Mouse (Mus musculus) limb, embryonic 11.5 days (tissue): Measurements from ENCODE around the gene Mettl6. TPM values are rescaled to one million over a fixed set of nuclear protein-coding genes. Genes with fewer than 3 reads are reported as not detected.

Experiments used
- ATAC-seq: fragments of 200-750 bp; cut with Nextera tagmentation; 2 replicates; pipeline ENCODE4 v1.8.0; 2017; ENCODE audit warnings: low read depth; ENCODE audit not compliant: insufficient number of reproducible peaks, low FRiP score, low TSS enrichment
- DNase-seq: peaks from one replicate; pipeline ENCODE4 v3.0.0-alpha.2; 2015; ENCODE audit warnings: low spot score
- H3K27ac ChIP-seq: fragments of 300-500 bp; sonication (generic); replicated peaks from 2 replicates; pipeline ENCODE4 v1.5.1; 2014; ENCODE audit warnings: low read depth, mild to moderate bottlenecking, low read length
- H3K27me3 ChIP-seq: fragments of 300-500 bp; sonication (generic); 2 replicates; pipeline ENCODE4 v1.6.1; 2014; ENCODE audit warnings: mild to moderate bottlenecking, low read length, mixed read lengths; ENCODE audit not compliant: control insufficient read depth, insufficient read depth
- H3K36me3 ChIP-seq: fragments of 300-500 bp; sonication (generic); 2 replicates; pipeline ENCODE4 v1.6.1; 2014; ENCODE audit warnings: mild to moderate bottlenecking, low read length, moderate library complexity, mixed read lengths; ENCODE audit not compliant: control insufficient read depth, insufficient read depth
- H3K4me1 ChIP-seq: fragments of 300-500 bp; sonication (generic); 2 replicates; pipeline ENCODE4 v1.6.1; 2014; ENCODE audit warnings: low read length, mixed read lengths; ENCODE audit not compliant: control insufficient read depth, insufficient read depth
- H3K4me2 ChIP-seq: fragments of 300-500 bp; sonication (generic); 2 replicates; pipeline ENCODE4 v1.6.1; 2014; ENCODE audit warnings: low read depth, mild to moderate bottlenecking, moderate library complexity; ENCODE audit not compliant: severe bottlenecking
- H3K4me3 ChIP-seq: fragments of 300-500 bp; sonication (generic); 2 replicates; pipeline ENCODE4 v1.5.1; 2014; ENCODE audit warnings: low read depth, low read length
- H3K9ac ChIP-seq: fragments of 300-500 bp; sonication (generic); 2 replicates; pipeline ENCODE4 v1.6.1; 2014; ENCODE audit warnings: mild to moderate bottlenecking, low read length
- H3K9me3 ChIP-seq: fragments of 300-500 bp; sonication (generic); 2 replicates; pipeline ENCODE4 v1.6.1; 2016; ENCODE audit warnings: low read length; ENCODE audit not compliant: control insufficient read depth
- WGBS: fragments of 180-500 bp; shearing (Covaris S2); extraction: QIAGEN DNeasy Blood & Tissue Kit; methylation state at CpG from one replicate; pipeline ENCODE4 v1.1.7; 2014; 5-methylcytosine and 5-hydroxymethylcytosine counted together
- polyA plus RNA-seq: library from polyadenylated mRNA; unstranded; fragments of >200 nt; fragmentation: Nextera tagmentation; extraction: Ambion mirVana; gene quantifications from 2 replicates; pipeline ENCODE4 v1.2.1, GENCODE M21; 2014

The Mettl6 gene
- polyA plus RNA-seq, 1 experiment from 2014 or later, result 92.8 TPM

- DNase-seq, result peak; percentile 77
- no peak overlapping the region for H3K9ac ChIP-seq
These were observed 60.9 kb downstream of the Mettl6 start for GRCm38 (mm10) chr14:31433851-31434360.

GRCm38 (mm10) chr14:31433126-31433525 lies 61.7 kb downstream of the Mettl6 start:
- no peak overlapping the region for H3K4me3 ChIP-seq

More at GRCm38 (mm10) chr14:31433851-31434360, 60.9 kb downstream of the Mettl6 start:
- peaks cover 16% of the 10 kb centered on the region for H3K4me1 ChIP-seq
- peak overlapping the region; percentile 80; the same call in 1 of the 2 replicates for H3K4me3 ChIP-seq
- no peaks in the 10 kb centered on the region for H3K9me3 ChIP-seq
- no peaks in the 10 kb centered on the region for H3K27me3 ChIP-seq
- no peak for ATAC-seq
- WGBS, result 6% methylated on average over 7 of the region's 7 CpGs
- H3K4me2 ChIP-seq, result peak overlapping the region; percentile 43
- H3K36me3 ChIP-seq, result no peaks in the 10 kb centered on the region
- H3K27ac ChIP-seq, result peak overlapping the region; percentile 72; the same call in 1 of the 2 replicates

GRCm38 (mm10) chr14:31432424-31432823 lies 62.4 kb downstream of the Mettl6 start:
- Histone ChIP-seq H3K4me3 (no peak overlapping the region), H3K9me3 (no peaks in the 10 kb centered on the region), H3K4me1 (peaks cover 16% of the 10 kb centered on the region), H3K27me3 (no peaks in the 10 kb centered on the region), H3K27ac (0 out of 2 replicates have a peak overlapping the region, but pooled peaks have one; percentile 72), H3K4me2 (0 out of 2 replicates have a peak overlapping the region, but pooled peaks have one; percentile 18), H3K36me3 (no peaks in the 10 kb centered on the region; the same call in 1 of the 2 replicates), H3K9ac (no peak overlapping the region)
- WGBS, result 32% methylated on average over 4 of the region's 4 CpGs
- ATAC-seq (no peak), DNase-seq (no peak)

More at GRCm38 (mm10) chr14:31433126-31433525, 61.7 kb downstream of the Mettl6 start:
- H3K36me3 ChIP-seq, result no peaks in the 10 kb centered on the region; the same call in 1 of the 2 replicates
- peak overlapping the region; percentile 43 for H3K4me2 ChIP-seq
- peaks cover 16% of the 10 kb centered on the region for H3K4me1 ChIP-seq
- no peaks in the 10 kb centered on the region for H3K27me3 ChIP-seq
- ATAC-seq (no peak), DNase-seq (no peak)
- peak overlapping the region; percentile 72 for H3K27ac ChIP-seq
- H3K9ac ChIP-seq, result no peak overlapping the region
- 49% methylated on average over 5 of the region's 5 CpGs for WGBS
- H3K9me3 ChIP-seq, result no peaks in the 10 kb centered on the region

- H3K27me3 ChIP-seq, result no peaks in the 10 kb centered on the region
- peaks cover 16% of the 10 kb centered on the region for H3K4me1 ChIP-seq
- no peak for ATAC-seq
- peaks cover 2% of the 10 kb centered on the region; the same call in 1 of the 2 replicates for H3K36me3 ChIP-seq
- no peak overlapping the region for H3K4me3 ChIP-seq
- H3K4me2 ChIP-seq, result no peak overlapping the region
- no peaks in the 10 kb centered on the region for H3K9me3 ChIP-seq
- no peak for DNase-seq
- no peak overlapping the region for H3K9ac ChIP-seq
- WGBS, result 82% methylated on average over 3 of the region's 3 CpGs
- H3K27ac ChIP-seq, result no peak overlapping the region
These were observed 63.0 kb downstream of the Mettl6 start for GRCm38 (mm10) chr14:31431789-31432330.

- Histone ChIP-seq H3K36me3 (peaks cover 11% of the 10 kb centered on the region; the same call in 1 of the 2 replicates), H3K4me1 (peaks cover 10% of the 10 kb centered on the region), H3K27ac (no peak overlapping the region), H3K9ac (no peak overlapping the region), H3K9me3 (no peaks in the 10 kb centered on the region), H3K27me3 (no peaks in the 10 kb centered on the region), H3K4me2 (no peak overlapping the region), H3K4me3 (no peak overlapping the region)
- ATAC-seq (no peak), DNase-seq (no peak)
- WGBS, result 64% methylated on average over 5 of the region's 5 CpGs
These were observed 65.8 kb downstream of the Mettl6 start for GRCm38 (mm10) chr14:31429004-31429395.

- H3K4me3 ChIP-seq, result no peak overlapping the region
- H3K4me2 ChIP-seq, result no peak overlapping the region
- peaks cover 7% of the 10 kb centered on the region; the same call in 1 of the 2 replicates for H3K4me1 ChIP-seq
- no peak overlapping the region for H3K9ac ChIP-seq
- H3K36me3 ChIP-seq, result peaks cover 11% of the 10 kb centered on the region; the same call in 1 of the 2 replicates
- WGBS, result 77% methylated on average over 15 of the region's 15 CpGs
- no peak overlapping the region for H3K27ac ChIP-seq
- ATAC-seq (no peak), DNase-seq (no peak)
- H3K9me3 ChIP-seq, result no peaks in the 10 kb centered on the region
- no peaks in the 10 kb centered on the region for H3K27me3 ChIP-seq
These were observed 66.4 kb downstream of the Mettl6 start for GRCm38 (mm10) chr14:31428211-31429003.

Other genes with a start within 250 kb of the Mettl6 start
- gene Phf7, start 243.7 kb downstream of the Mettl6 start, polyA plus RNA-seq, result 12.7 and 13.5 TPM in 2 replicates
- gene Bap1, start 243.6 kb downstream of the Mettl6 start, polyA plus RNA-seq, result 111 and 112 TPM in 2 replicates
- gene Dnah1, start 171.1 kb downstream of the Mettl6 start, polyA plus RNA-seq, result 9.1 and 9.4 TPM in 2 replicates
- gene Capn7, start 158.4 kb downstream of the Mettl6 start, polyA plus RNA-seq, result 34.5 and 36.8 TPM in 2 replicates
- 26.7 and 33.4 TPM in 2 replicates for gene Sh3bp5, start 59.0 kb downstream of the Mettl6 start, polyA plus RNA-seq
- 29.3 and 31.5 TPM in 2 replicates for gene Eaf1, start 641 bp downstream of the Mettl6 start, polyA plus RNA-seq
- 0.24 and 0.51 TPM in 2 replicates for gene Colq, start 96.3 kb upstream of the Mettl6 start, polyA plus RNA-seq
- gene Gm49387, start 145.8 kb upstream of the Mettl6 start, polyA plus RNA-seq, result 1.0 and 1.6 TPM in 2 replicates
- gene Btd, start 146.0 kb upstream of the Mettl6 start, polyA plus RNA-seq, result 18.1 and 18.9 TPM in 2 replicates
- 6.5 and 10.9 TPM in 2 replicates for gene Hacl1, start 146.2 kb upstream of the Mettl6 start, polyA plus RNA-seq